Mouse (Mus musculus) cortical plate, adult 2 months (tissue): ENCODE measurements around the gene Cpt1a.

Experiments used
- CTCF ChIP-seq: fragments of 200-500 bp; IDR thresholded peaks from 2 replicates; pipeline ENCODE4 v1.5.1; 2011; ENCODE audit warnings: mild to moderate bottlenecking, control low read depth, low read length; ENCODE audit not compliant: insufficient read depth; ENCODE audit errors: extremely low read depth
- POLR2A ChIP-seq: fragments of 200-500 bp; IDR thresholded peaks from 2 replicates; pipeline ENCODE4 v1.6.1; 2011; ENCODE audit warnings: mild to moderate bottlenecking, low read length, control low read depth; ENCODE audit not compliant: insufficient read depth; ENCODE audit errors: extremely low read depth

- TF ChIP-seq CTCF: no peak
- TF ChIP-seq POLR2A: no peak
Observed at GRCm38 (mm10) chr19:3297775-3298174, 24.4 kb upstream of the Cpt1a start.
